Mouse (Mus musculus) megakaryocyte, embryonic 14.5 days (primary cell): ENCODE measurements around the gene Dlec1. TPM values are rescaled to one million over a fixed set of nuclear protein-coding genes. Genes with fewer than 3 reads are reported as not detected.

ENCODE experiments used
- H3K27me3 ChIP-seq: replicated peaks from 2 replicates; pipeline ENCODE3; 2012; ENCODE audit warnings: inconsistent platforms
- H3K36me3 ChIP-seq: replicated peaks from 2 replicates; pipeline ENCODE3; 2012; ENCODE audit warnings: low read length, inconsistent platforms, mixed read lengths
- H3K4me1 ChIP-seq: 2 replicates; pipeline ENCODE4 v1.6.1; 2012; ENCODE audit warnings: inconsistent platforms
- H3K4me3 ChIP-seq: replicated peaks from 2 replicates; pipeline ENCODE3; 2012; ENCODE audit warnings: moderate library complexity, mild to moderate bottlenecking, inconsistent platforms
- H3K9me3 ChIP-seq: 2 replicates; pipeline ENCODE4 v1.6.1; 2012; ENCODE audit warnings: inconsistent platforms
- FLI1 ChIP-seq: IDR thresholded peaks from 2 replicates; pipeline ENCODE4 v1.6.1; 2012; ENCODE audit warnings: low read length, inconsistent platforms, mixed read lengths
- GATA1 ChIP-seq: IDR thresholded peaks from 3 replicates; pipeline ENCODE4 v1.6.1; 2012; ENCODE audit warnings: mixed read lengths, low read length, inconsistent platforms, borderline replicate concordance
- polyA plus RNA-seq: library from polyadenylated mRNA; stranded (reverse); fragments of >175 nt; gene quantifications from 2 replicates; pipeline ENCODE4 v1.2.3, GENCODE M21; 2012; ENCODE audit warnings: low replicate concordance; ENCODE audit not compliant: insufficient read depth

The Dlec1 gene
- polyA plus RNA-seq: not detected in 2 replicates

DNA sequence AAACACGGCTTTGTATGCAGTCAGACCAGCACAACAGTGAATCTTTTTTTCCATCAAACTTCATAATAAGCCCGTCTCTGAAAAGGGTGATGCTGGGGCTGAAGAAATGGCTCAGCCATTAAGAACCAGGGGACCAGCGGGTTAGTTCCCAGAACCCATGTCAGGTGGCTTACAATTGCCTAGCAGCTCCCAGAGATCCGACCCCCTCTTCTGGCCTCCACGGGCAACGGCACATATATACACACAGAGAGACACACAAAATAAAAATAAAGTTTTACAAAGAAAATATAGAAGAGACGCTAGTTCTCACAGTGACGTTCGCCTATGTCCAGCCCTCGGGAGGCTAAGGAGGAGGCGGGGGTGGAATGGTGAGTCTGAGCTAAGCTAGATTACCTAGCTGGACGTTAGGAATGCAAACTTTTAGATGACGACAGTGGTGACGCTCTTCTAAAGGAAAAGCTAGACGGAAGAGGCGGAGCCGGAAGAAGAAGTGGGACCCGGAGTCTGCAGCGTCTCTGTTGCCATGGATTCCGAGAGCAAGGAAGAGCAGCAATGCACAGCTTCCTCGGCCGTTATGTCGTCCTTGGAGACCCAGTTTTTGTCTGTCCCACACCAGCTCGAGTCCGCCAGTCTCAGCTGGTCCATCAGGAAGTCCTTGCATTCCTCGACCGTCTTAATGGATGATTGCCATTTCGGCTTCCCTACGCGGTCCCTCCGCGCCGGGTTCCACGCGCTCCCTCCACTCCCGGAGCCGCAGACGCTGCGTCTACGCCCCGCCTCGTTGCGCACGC lies at the start of gene Dlec1:
Gene Dlec1, plus strand, starts transcription at position 487 of the 791 bp plus-strand sequence.
- TF ChIP-seq FLI1 (no peak), GATA1 (no peak)
- Histone ChIP-seq H3K27me3 (peaks cover 46% of the 10 kb centered on the region), H3K36me3 (no peaks in the 10 kb centered on the region), H3K9me3 (no peaks in the 10 kb centered on the region), H3K4me1 (peaks cover 28% of the 10 kb centered on the region), H3K4me3 (peak within 1 kb of the TSS; percentile 94)

DNA sequence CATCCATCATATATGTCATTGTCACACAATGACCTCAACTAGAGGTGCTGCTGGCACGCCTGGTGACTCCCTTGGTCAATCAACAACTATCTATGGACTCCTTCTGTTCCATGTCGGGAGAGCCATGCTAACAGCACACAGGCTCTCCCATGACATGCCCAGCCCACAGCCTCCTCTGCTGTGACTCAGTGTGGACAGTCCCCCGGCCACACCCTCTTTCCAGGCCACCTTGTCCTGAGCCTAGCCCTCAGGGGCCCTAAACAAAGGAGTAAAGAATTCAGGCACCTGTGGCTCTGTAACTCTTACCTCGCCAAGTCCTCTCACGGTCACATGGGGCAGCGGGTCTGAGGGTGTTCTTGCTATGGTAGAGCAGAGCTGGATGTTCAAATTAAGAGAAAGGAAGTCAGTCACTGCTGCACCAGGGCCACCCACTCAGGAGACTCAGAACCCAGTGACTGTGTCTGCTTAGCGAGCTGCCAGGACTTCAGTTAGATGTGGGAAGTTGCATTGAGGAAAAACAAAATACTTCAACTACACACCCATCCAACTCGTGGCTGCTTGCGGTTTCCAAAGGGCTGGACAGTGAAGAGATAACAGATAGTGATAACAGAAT lies 48.2 kb upstream of the Dlec1 start:
- Histone ChIP-seq H3K4me1 (peaks cover 16% of the 10 kb centered on the region; the same call in 1 of the 2 replicates), H3K9me3 (no peaks in the 10 kb centered on the region), H3K27me3 (peaks cover 72% of the 10 kb centered on the region), H3K4me3 (no peak overlapping the region), H3K36me3 (no peaks in the 10 kb centered on the region)
- TF ChIP-seq FLI1: no peak
- no peak for TF ChIP-seq GATA1

DNA sequence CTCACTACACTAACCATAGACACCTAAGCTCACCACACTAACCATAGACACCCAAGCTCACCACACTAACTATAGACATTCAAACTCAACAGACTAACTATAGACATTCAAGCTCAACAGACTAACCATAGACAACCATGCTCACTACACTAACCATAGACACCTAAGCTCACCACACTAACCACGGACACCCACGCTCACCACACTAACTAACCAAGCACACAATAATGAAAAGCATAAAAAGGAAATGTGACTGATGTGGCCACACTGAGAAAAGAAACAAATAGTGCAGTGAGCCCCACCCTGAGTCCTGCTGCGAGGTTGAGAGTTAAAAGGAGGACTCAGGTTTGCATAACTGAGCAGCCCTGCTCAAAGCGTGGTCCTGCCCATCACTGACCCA lies 46.9 kb upstream of the Dlec1 start:
- Histone ChIP-seq H3K4me1 (peaks cover 16% of the 10 kb centered on the region; the same call in 1 of the 2 replicates), H3K36me3 (no peaks in the 10 kb centered on the region), H3K9me3 (no peaks in the 10 kb centered on the region), H3K4me3 (no peak overlapping the region), H3K27me3 (peaks cover 76% of the 10 kb centered on the region)
- TF ChIP-seq GATA1: no peak
- TF ChIP-seq FLI1: no peak

DNA sequence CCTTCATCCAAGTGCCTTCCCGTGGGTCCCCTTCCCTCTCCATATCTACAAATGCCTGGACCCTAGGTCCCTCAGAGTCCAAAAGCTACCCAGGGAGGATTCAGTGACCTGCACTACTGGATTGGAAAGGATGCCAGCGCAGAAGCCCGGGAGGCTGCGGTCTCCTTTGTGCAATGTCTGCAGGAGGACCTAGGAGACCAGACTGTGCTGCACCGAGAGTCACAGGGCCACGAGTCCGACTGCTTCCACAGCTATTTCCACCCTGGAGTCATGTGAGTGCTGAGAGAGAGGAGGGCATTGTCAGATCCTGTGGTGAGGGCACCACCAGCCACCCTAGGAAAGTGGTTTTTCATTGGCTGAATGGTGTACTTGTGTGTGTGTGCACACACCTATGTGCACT lies 44.0 kb upstream of the Dlec1 start:
- Histone ChIP-seq H3K27me3 (peaks cover 74% of the 10 kb centered on the region), H3K9me3 (no peaks in the 10 kb centered on the region)

DNA sequence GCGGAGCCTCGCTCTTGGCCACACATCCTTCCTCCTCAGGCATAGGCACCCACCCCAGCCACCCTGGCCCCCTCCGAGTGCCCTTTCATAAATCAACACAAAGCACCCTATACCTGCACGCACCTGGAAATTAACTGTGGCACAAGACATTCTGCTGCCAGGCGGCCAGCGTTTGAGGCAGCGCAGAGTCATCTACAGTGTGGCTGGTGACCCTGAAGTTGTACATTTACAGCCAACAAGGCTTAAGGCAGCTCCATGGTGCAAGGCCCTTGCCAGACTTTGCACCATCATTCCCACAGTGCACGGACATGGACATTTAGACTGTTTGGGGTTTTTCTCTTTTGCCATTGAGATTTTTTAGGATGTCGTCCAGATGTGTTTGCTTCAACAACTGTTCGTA lies 41.6 kb upstream of the Dlec1 start:
- H3K27me3 ChIP-seq: peaks cover 59% of the 10 kb centered on the region
- no peak for TF ChIP-seq GATA1
- no peak for TF ChIP-seq FLI1

More for the DNA sequence above, 44.0 kb upstream of the Dlec1 start:
- Histone ChIP-seq H3K4me1 (peaks cover 20% of the 10 kb centered on the region; the same call in 1 of the 2 replicates), H3K36me3 (no peaks in the 10 kb centered on the region), H3K4me3 (no peak overlapping the region)
- TF ChIP-seq FLI1 (no peak), GATA1 (no peak)

DNA sequence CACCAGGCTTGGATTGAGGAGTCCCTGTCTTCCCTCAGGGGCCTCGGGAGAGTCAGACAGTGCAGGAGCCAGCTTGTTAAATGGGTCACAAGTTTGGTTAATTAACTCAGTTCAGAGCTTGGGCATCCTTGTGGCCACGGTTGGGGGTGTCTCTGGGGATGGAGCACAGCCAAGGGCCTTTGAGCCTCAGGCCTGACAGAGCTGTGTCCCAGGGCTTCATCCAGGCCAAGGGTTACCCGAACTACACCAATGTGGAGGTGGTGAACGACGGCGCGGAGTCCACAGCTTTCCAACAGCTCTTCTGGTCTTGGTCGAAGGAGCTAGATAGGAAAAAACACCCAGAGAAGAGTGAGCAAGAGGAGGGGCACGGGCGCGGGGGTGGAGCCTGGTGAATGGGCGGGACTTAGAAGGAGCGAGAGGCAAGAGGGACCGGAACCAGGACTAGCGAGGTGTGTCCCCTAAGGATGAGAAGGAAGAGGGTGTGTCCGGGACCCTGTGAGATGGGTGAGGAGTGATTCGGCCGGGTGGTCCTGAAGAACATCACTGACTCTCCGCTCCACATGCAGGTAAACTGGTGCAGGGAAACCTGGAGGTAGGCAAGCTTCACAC lies 39.1 kb upstream of the Dlec1 start:
- peaks cover 45% of the 10 kb centered on the region for H3K4me1 ChIP-seq
- TF ChIP-seq GATA1 (no peak), FLI1 (no peak)
- H3K36me3 ChIP-seq: no peaks in the 10 kb centered on the region
- H3K4me3 ChIP-seq: no peak overlapping the region
- H3K9me3 ChIP-seq: no peaks in the 10 kb centered on the region
- peaks cover 57% of the 10 kb centered on the region for H3K27me3 ChIP-seq

More for the DNA sequence above, 41.6 kb upstream of the Dlec1 start:
- Histone ChIP-seq H3K4me1 (peaks cover 35% of the 10 kb centered on the region), H3K36me3 (no peaks in the 10 kb centered on the region), H3K4me3 (no peak overlapping the region), H3K9me3 (no peaks in the 10 kb centered on the region)

DNA sequence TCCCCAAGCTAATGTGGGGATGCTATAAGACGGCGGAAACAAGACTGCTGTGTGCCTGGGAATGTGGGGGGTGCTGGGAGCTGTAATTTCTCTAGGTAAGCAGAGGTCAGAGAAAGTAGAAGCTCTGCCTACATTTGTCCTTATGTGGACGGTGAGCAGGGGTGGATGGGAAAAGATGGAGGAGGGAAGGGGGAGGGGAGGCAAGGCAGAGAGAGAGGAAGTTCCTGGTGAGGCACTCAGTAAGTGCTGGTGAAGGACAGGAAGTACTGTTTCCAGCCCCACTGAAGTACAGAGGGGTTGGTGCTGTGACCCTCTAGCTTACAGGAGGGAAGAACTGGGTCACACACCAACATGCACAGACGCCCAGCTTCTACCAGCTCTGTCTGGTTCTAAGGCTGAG lies 38.0 kb upstream of the Dlec1 start:
- peaks cover 48% of the 10 kb centered on the region for H3K4me1 ChIP-seq
- TF ChIP-seq GATA1 (no peak), FLI1 (no peak)
- no peak overlapping the region for H3K4me3 ChIP-seq
- H3K9me3 ChIP-seq: no peaks in the 10 kb centered on the region
- no peaks in the 10 kb centered on the region for H3K36me3 ChIP-seq
- peaks cover 64% of the 10 kb centered on the region for H3K27me3 ChIP-seq

DNA sequence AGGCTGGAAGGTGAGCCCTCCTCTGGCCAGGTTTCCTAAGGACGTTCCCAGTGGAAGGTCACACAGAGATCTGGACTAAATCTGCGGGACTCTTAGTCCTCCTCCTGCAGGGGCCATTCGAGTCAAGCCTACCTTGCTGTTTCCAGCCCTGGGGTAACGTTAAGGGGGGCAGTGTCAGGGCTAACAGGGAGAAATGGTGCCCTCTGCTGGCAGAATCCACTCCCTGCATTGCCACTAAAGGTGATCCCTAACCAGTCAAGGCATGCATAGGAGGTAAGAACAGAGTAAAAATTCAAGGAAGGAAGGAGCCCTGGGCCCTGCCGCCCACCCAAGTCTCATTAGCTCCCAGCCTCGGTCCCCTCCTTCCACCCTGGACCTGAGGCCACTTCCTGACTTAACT lies 34.7 kb upstream of the Dlec1 start:
- no peaks in the 10 kb centered on the region for H3K9me3 ChIP-seq

DNA sequence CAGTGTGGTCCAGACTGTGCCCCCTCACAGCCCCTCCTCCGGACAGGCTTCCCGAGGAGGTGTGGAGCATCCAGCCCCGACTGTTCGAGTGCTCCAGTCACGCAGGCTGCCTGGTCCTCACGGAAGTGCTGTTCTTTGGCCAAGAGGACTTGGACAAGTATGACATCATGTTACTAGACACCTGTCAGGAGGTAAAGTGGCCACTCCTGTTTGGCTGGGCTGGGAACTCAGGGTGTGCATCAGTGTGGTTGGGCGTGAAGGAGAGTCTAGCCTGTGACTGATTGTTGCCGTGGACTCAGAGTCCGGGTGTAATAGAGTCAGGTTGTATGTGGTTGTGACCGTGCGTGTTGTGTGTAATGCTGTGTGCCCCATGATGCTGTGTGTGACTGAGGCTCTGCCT lies 34.0 kb upstream of the Dlec1 start:
- no peaks in the 10 kb centered on the region for H3K9me3 ChIP-seq
- no peaks in the 10 kb centered on the region for H3K36me3 ChIP-seq

More for the DNA sequence above, 34.7 kb upstream of the Dlec1 start:
- no peaks in the 10 kb centered on the region for H3K36me3 ChIP-seq
- H3K4me3 ChIP-seq: no peak overlapping the region
- H3K4me1 ChIP-seq: peaks cover 42% of the 10 kb centered on the region
- TF ChIP-seq FLI1 (no peak), GATA1 (no peak)
- H3K27me3 ChIP-seq: peaks cover 57% of the 10 kb centered on the region

More for the DNA sequence above, 34.0 kb upstream of the Dlec1 start:
- TF ChIP-seq GATA1: no peak
- TF ChIP-seq FLI1: no peak
- no peak overlapping the region for H3K4me3 ChIP-seq
- H3K4me1 ChIP-seq: peaks cover 38% of the 10 kb centered on the region
- peaks cover 53% of the 10 kb centered on the region for H3K27me3 ChIP-seq
